Mouse (Mus musculus) hindbrain, embryonic 11.5 days (tissue): ENCODE data around the gene Il16. TPM values are rescaled to one million over a fixed set of nuclear protein-coding genes. Genes with fewer than 3 reads are reported as not detected.
A peak's percentile ranks its signal among the peaks of the same experiment; 100 is the strongest.

ENCODE experiments used
- ATAC-seq: fragments of 200-750 bp; cut with Nextera tagmentation; 2 replicates; pipeline ENCODE4 v1.8.0; 2017; ENCODE audit warnings: mild to moderate bottlenecking, moderate TSS enrichment, moderate library complexity; ENCODE audit not compliant: low FRiP score
- DNase-seq: peaks from one replicate; pipeline ENCODE4 v3.0.0-alpha.2; 2015; ENCODE audit warnings: low spot score
- H3K27ac ChIP-seq: fragments of 300-500 bp; sonication (generic); 2 replicates; pipeline ENCODE4 v1.5.1; 2014; ENCODE audit warnings: mild to moderate bottlenecking, low read depth, low read length
- H3K27me3 ChIP-seq: fragments of 300-500 bp; sonication (generic); 2 replicates; pipeline ENCODE4 v1.6.1; 2014; ENCODE audit warnings: mild to moderate bottlenecking, low read length, moderate library complexity, mixed read lengths; ENCODE audit not compliant: control insufficient read depth, insufficient read depth
- H3K36me3 ChIP-seq: fragments of 300-500 bp; sonication (generic); 2 replicates; pipeline ENCODE4 v1.6.1; 2014; ENCODE audit warnings: mild to moderate bottlenecking, low read length, moderate library complexity, mixed read lengths; ENCODE audit not compliant: control insufficient read depth, insufficient read depth
- H3K4me1 ChIP-seq: fragments of 300-500 bp; sonication (generic); replicated peaks from 2 replicates; pipeline ENCODE4 v1.6.1; 2014; ENCODE audit warnings: low read length, mixed read lengths; ENCODE audit not compliant: control insufficient read depth, insufficient read depth
- H3K4me2 ChIP-seq: fragments of 300-500 bp; sonication (generic); replicated peaks from 2 replicates; pipeline ENCODE4 v1.6.1; 2014; ENCODE audit warnings: mild to moderate bottlenecking, low read depth, low read length
- H3K4me3 ChIP-seq: fragments of 300-500 bp; sonication (generic); 2 replicates; pipeline ENCODE4 v1.5.1; 2014; ENCODE audit warnings: low read depth, low read length
- H3K9ac ChIP-seq: fragments of 300-500 bp; sonication (generic); 2 replicates; pipeline ENCODE4 v1.6.1; 2014; ENCODE audit warnings: low read depth, low read length
- H3K9me3 ChIP-seq: fragments of 300-500 bp; sonication (generic); 2 replicates; pipeline ENCODE4 v1.6.1; 2016; ENCODE audit warnings: low read length; ENCODE audit not compliant: control insufficient read depth
- WGBS: fragments of 180-500 bp; shearing (Covaris S2); extraction: QIAGEN DNeasy Blood & Tissue Kit; methylation state at CpG from one replicate; pipeline ENCODE4 v1.1.7; 2014; 5-methylcytosine and 5-hydroxymethylcytosine counted together
- polyA plus RNA-seq: library from polyadenylated mRNA; unstranded; fragments of >200 nt; fragmentation: Nextera tagmentation; extraction: Ambion mirVana; gene quantifications from 2 replicates; pipeline ENCODE4 v1.2.1, GENCODE M21; 2014

The Il16 gene
- polyA plus RNA-seq, 1 experiment from 2014 or later = 1.5 TPM

- no peak overlapping the region for H3K9ac ChIP-seq
- H3K4me3 ChIP-seq = no peak overlapping the region
- no peaks in the 10 kb centered on the region for H3K9me3 ChIP-seq
- WGBS = 35% methylated on average over 5 of the region's 5 CpGs
- no peak overlapping the region for H3K4me2 ChIP-seq
- H3K4me1 ChIP-seq = no peaks in the 10 kb centered on the region
- DNase-seq (peak; percentile 45), ATAC-seq (no peak)
- no peaks in the 10 kb centered on the region for H3K36me3 ChIP-seq
- H3K27ac ChIP-seq = no peak overlapping the region
- no peaks in the 10 kb centered on the region for H3K27me3 ChIP-seq
Measured at GRCm38 (mm10) chr7:83675545-83676254, 69.8 kb downstream of the Il16 start.

GRCm38 (mm10) chr7:83671573-83671972, 74.0 kb downstream of the Il16 start:
- Histone ChIP-seq H3K4me1 (no peaks in the 10 kb centered on the region), H3K4me2 (no peak overlapping the region), H3K9ac (no peak overlapping the region), H3K4me3 (no peak overlapping the region), H3K27me3 (no peaks in the 10 kb centered on the region), H3K27ac (no peak overlapping the region), H3K9me3 (no peaks in the 10 kb centered on the region), H3K36me3 (no peaks in the 10 kb centered on the region)
- DNase-seq (no peak), ATAC-seq (no peak)
- 88% methylated on average over 6 of the region's 6 CpGs for WGBS

GRCm38 (mm10) chr7:83668724-83669123, 76.8 kb downstream of the Il16 start:
- whole genome bisulfite sequencing = 27% methylated on average over 1 of the region's 1 CpGs
- no peak overlapping the region for H3K4me2 ChIP-seq
- H3K27me3 ChIP-seq = no peaks in the 10 kb centered on the region
- DNase-seq = peak; percentile 63
- H3K9me3 ChIP-seq = no peaks in the 10 kb centered on the region
- no peaks in the 10 kb centered on the region for H3K36me3 ChIP-seq
- H3K9ac ChIP-seq = no peak overlapping the region
- H3K4me1 ChIP-seq = no peaks in the 10 kb centered on the region
- H3K4me3 ChIP-seq = no peak overlapping the region
- no peak overlapping the region for H3K27ac ChIP-seq
- ATAC-seq = peak; percentile 22; the same call in 1 of the 2 replicates

- Histone ChIP-seq H3K9me3 (no peaks in the 10 kb centered on the region), H3K27ac (no peak overlapping the region), H3K4me2 (no peak overlapping the region), H3K36me3 (no peaks in the 10 kb centered on the region), H3K4me3 (no peak overlapping the region), H3K4me1 (no peaks in the 10 kb centered on the region), H3K9ac (no peak overlapping the region), H3K27me3 (no peaks in the 10 kb centered on the region)
- DNase-seq (no peak), ATAC-seq (no peak)
- 87% methylated on average over 5 of the region's 5 CpGs for WGBS
Measured at GRCm38 (mm10) chr7:83667936-83668645, 77.4 kb downstream of the Il16 start.

- Histone ChIP-seq H3K4me3 (no peak overlapping the region), H3K9ac (no peak overlapping the region), H3K36me3 (no peaks in the 10 kb centered on the region), H3K4me2 (no peak overlapping the region), H3K27ac (no peak overlapping the region), H3K4me1 (no peaks in the 10 kb centered on the region), H3K27me3 (no peaks in the 10 kb centered on the region), H3K9me3 (no peaks in the 10 kb centered on the region)
- 88% methylated on average over 4 of the region's 4 CpGs for WGBS
- DNase-seq = no peak
- no peak for ATAC-seq
Measured at GRCm38 (mm10) chr7:83666087-83666595, 79.4 kb downstream of the Il16 start.

GRCm38 (mm10) chr7:83662711-83663375, 82.7 kb downstream of the Il16 start:
- no peak for DNase-seq
- Histone ChIP-seq H3K4me2 (no peak overlapping the region), H3K4me1 (no peaks in the 10 kb centered on the region), H3K9ac (no peak overlapping the region), H3K27ac (no peak overlapping the region), H3K27me3 (no peaks in the 10 kb centered on the region), H3K36me3 (no peaks in the 10 kb centered on the region), H3K4me3 (no peak overlapping the region), H3K9me3 (no peaks in the 10 kb centered on the region)
- WGBS = 81% methylated on average over 6 of the region's 6 CpGs
- no peak for ATAC-seq

- Histone ChIP-seq H3K4me2 (no peak overlapping the region), H3K9ac (no peak overlapping the region), H3K27ac (no peak overlapping the region), H3K36me3 (no peaks in the 10 kb centered on the region), H3K27me3 (no peaks in the 10 kb centered on the region), H3K9me3 (no peaks in the 10 kb centered on the region), H3K4me1 (no peaks in the 10 kb centered on the region), H3K4me3 (no peak overlapping the region)
- no peak for ATAC-seq
- DNase-seq = no peak
- 96% methylated on average over 3 of the region's 3 CpGs for WGBS
Measured at GRCm38 (mm10) chr7:83661763-83662162, 83.8 kb downstream of the Il16 start.

GRCm38 (mm10) chr7:83661031-83661430, 84.5 kb downstream of the Il16 start:
- 89% methylated on average over 10 of the region's 10 CpGs for WGBS
- H3K36me3 ChIP-seq = no peaks in the 10 kb centered on the region
- H3K9me3 ChIP-seq = no peaks in the 10 kb centered on the region
- H3K4me2 ChIP-seq = no peak overlapping the region
- H3K4me3 ChIP-seq = no peak overlapping the region
- H3K27ac ChIP-seq = no peak overlapping the region
- DNase-seq (no peak), ATAC-seq (no peak)
- no peak overlapping the region for H3K9ac ChIP-seq
- no peaks in the 10 kb centered on the region for H3K4me1 ChIP-seq
- H3K27me3 ChIP-seq = no peaks in the 10 kb centered on the region
